Mouse (Mus musculus) embryonic facial prominence, embryonic 12.5 days (tissue): ENCODE results near the gene Xrcc2. TPM values are rescaled to one million over a fixed set of nuclear protein-coding genes. Genes with fewer than 3 reads are reported as not detected.
"Not testable (repeated sequence)": the region's sequence is repeated elsewhere in the genome, so short reads cannot be mapped to it uniquely, and the experiment has no call there.

Source experiments
- ATAC-seq: fragments of 200-750 bp; cut with Nextera tagmentation; 2 replicates; pipeline ENCODE4 v1.8.0; 2017; ENCODE audit not compliant: insufficient number of reproducible peaks, insufficient read depth, low FRiP score, low TSS enrichment
- H3K27ac ChIP-seq: fragments of 300-500 bp; sonication (generic); 2 replicates; pipeline ENCODE4 v1.5.1; 2016; ENCODE audit warnings: mild to moderate bottlenecking
- H3K27me3 ChIP-seq: fragments of 300-500 bp; sonication (generic); 2 replicates; pipeline ENCODE4 v1.6.1; 2016; ENCODE audit warnings: mild to moderate bottlenecking, moderate library complexity
- H3K36me3 ChIP-seq: fragments of 300-500 bp; sonication (generic); 2 replicates; pipeline ENCODE4 v1.6.1; 2016; ENCODE audit warnings: mild to moderate bottlenecking
- H3K4me1 ChIP-seq: fragments of 300-500 bp; sonication (generic); 2 replicates; pipeline ENCODE4 v1.6.1; 2016
- H3K4me2 ChIP-seq: fragments of 300-500 bp; sonication (generic); replicated peaks from 2 replicates; pipeline ENCODE4 v1.6.1; 2016; ENCODE audit warnings: mild to moderate bottlenecking, moderate library complexity
- H3K4me3 ChIP-seq: fragments of 300-500 bp; sonication (generic); 2 replicates; pipeline ENCODE4 v1.5.1; 2016; ENCODE audit warnings: mild to moderate bottlenecking
- H3K9ac ChIP-seq: fragments of 300-500 bp; sonication (generic); 2 replicates; pipeline ENCODE4 v1.6.1; 2016; ENCODE audit warnings: mild to moderate bottlenecking, moderate library complexity
- H3K9me3 ChIP-seq: fragments of 300-500 bp; sonication (generic); 2 replicates; pipeline ENCODE4 v1.6.1; 2016; ENCODE audit warnings: mild to moderate bottlenecking, moderate library complexity
- WGBS: fragments of 180-500 bp; shearing (Covaris S2); methylation state at CpG from one replicate; pipeline ENCODE4 v1.1.7; 2016; 5-methylcytosine and 5-hydroxymethylcytosine counted together
- polyA plus RNA-seq: library from polyadenylated mRNA; unstranded; fragments of >200 nt; fragmentation: Nextera tagmentation; extraction: Ambion mirVana; gene quantifications from 2 replicates; pipeline ENCODE4 v1.2.1, GENCODE M21; 2016

Gene Xrcc2
- polyA plus RNA-seq: 13.2 and 14.1 TPM in 2 replicates

DNA sequence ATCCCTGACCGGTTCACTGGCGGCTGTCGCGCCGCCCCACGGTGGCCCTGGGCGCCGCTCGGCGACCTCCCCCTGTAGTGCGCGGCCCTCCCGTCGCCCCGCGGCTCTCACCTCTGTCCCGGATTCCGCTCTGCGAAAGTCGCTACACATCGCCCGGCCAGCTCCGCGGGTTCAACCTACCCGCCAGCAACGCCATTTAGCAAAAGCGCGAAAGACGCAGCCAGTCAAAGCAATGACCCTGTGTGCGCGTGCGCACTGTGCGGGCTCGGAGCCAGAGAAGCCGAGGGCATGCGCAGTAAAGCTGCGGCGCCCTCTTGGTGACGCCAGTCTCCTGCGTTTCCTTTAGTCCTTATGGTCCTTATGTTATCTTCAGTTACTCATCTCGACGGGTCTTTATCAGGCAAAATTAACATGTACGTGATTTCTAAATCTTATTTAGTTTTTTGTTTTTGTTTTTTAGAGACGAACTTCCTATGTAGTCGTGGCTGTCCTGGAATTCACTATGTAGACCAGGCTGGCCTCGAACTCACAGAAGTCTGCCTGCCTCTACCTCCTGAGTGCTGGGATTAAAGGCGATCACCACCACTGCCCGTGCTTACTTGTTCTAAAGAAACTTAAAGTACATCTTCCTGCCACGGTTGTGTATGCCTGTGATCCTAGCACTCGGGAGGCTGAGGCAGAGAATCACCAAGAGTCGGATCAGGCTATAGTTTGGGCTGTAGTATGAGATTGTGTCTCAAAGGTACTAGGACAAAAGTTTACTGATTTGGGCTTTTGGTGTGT, at the start of gene Xrcc2:
Xrcc2 (minus strand) TSS at position 259 of the 783 bp plus-strand sequence.
- H3K4me3 ChIP-seq: peak within 1 kb of the TSS; percentile 75
- H3K9me3 ChIP-seq: no peaks in the 10 kb centered on the region
- H3K4me1 ChIP-seq: peaks cover 8% of the 10 kb centered on the region
- peak within 1 kb of the TSS; percentile 84 for H3K27ac ChIP-seq
- H3K9ac ChIP-seq: peak within 1 kb of the TSS; percentile 81
- H3K27me3 ChIP-seq: no peaks in the 10 kb centered on the region
- H3K4me2 ChIP-seq: peak within 1 kb of the TSS; percentile 73
- 8% methylated on average over 51 of the region's 51 CpGs for WGBS
- peak; percentile 90 for ATAC-seq
- H3K36me3 ChIP-seq: peaks cover 18% of the 10 kb centered on the region

- no peaks in the 10 kb centered on the region for H3K36me3 ChIP-seq
- no peak overlapping the region for H3K4me3 ChIP-seq
- H3K27ac ChIP-seq: peak overlapping the region; percentile 24; the same call in 1 of the 2 replicates
- 0 out of 2 replicates have a peak, but pooled peaks cover 4% of the 10 kb centered on the region for H3K4me1 ChIP-seq
- H3K9me3 ChIP-seq: no peaks in the 10 kb centered on the region
- no peaks in the 10 kb centered on the region for H3K27me3 ChIP-seq
- no peak for ATAC-seq
- 5% methylated on average over 2 of the region's 2 CpGs for WGBS
- no peak overlapping the region for H3K4me2 ChIP-seq
- H3K9ac ChIP-seq: no peak overlapping the region
Observed at GRCm38 (mm10) chr5:25754236-25754766, 48.7 kb upstream of the Xrcc2 start.

GRCm38 (mm10) chr5:25753556-25754235, 48.1 kb upstream of the Xrcc2 start:
- Histone ChIP-seq H3K9ac (no peak overlapping the region), H3K36me3 (no peaks in the 10 kb centered on the region), H3K4me1 (0 out of 2 replicates have a peak, but pooled peaks cover 4% of the 10 kb centered on the region), H3K9me3 (no peaks in the 10 kb centered on the region), H3K27me3 (no peaks in the 10 kb centered on the region), H3K27ac (no peak overlapping the region), H3K4me2 (no peak overlapping the region), H3K4me3 (no peak overlapping the region)
- no peak for ATAC-seq
- WGBS: 41% methylated on average over 8 of the region's 8 CpGs

- WGBS: 73% methylated on average over 5 of the region's 5 CpGs
- H3K4me1 ChIP-seq: 0 out of 2 replicates have a peak, but pooled peaks cover 4% of the 10 kb centered on the region
- H3K27ac ChIP-seq: no peak overlapping the region
- H3K4me2 ChIP-seq: no peak overlapping the region
- H3K27me3 ChIP-seq: no peaks in the 10 kb centered on the region
- H3K9me3 ChIP-seq: no peaks in the 10 kb centered on the region
- ATAC-seq: no peak
- H3K36me3 ChIP-seq: no peaks in the 10 kb centered on the region
- H3K4me3 ChIP-seq: no peak overlapping the region
- H3K9ac ChIP-seq: no peak overlapping the region
Observed at GRCm38 (mm10) chr5:25752862-25753261, 47.2 kb upstream of the Xrcc2 start.

GRCm38 (mm10) chr5:25751552-25751951, 45.9 kb upstream of the Xrcc2 start:
- H3K27ac ChIP-seq: no peak overlapping the region
- H3K9me3 ChIP-seq: no peaks in the 10 kb centered on the region
- H3K4me3 ChIP-seq: no peak overlapping the region
- no peak for ATAC-seq
- 0 out of 2 replicates have a peak, but pooled peaks cover 4% of the 10 kb centered on the region for H3K4me1 ChIP-seq
- no peaks in the 10 kb centered on the region for H3K36me3 ChIP-seq
- no peak overlapping the region for H3K4me2 ChIP-seq
- H3K9ac ChIP-seq: no peak overlapping the region
- H3K27me3 ChIP-seq: no peaks in the 10 kb centered on the region

DNA sequence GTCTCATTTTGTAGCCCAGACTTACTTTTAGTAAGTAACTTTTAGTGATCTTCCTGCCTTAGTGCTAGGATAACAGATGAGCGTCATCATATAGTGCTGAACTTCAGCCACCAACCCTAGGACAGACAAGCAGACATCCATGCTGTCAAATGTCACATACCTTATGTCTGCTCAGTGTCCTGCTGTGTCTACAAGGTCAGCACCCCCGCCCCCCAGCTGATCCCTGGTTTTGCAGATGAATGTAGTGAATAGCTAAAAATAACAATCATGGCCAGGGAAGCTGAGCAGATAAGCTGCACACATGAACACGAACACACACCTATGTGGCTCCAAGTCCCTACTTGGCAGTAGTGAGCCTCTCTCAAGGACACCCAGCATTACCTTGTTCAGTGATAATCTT, 43.0 kb upstream of the Xrcc2 start:
- Histone ChIP-seq H3K4me2 (no peak overlapping the region), H3K4me1 (no peaks in the 10 kb centered on the region), H3K36me3 (no peaks in the 10 kb centered on the region), H3K9me3 (no peaks in the 10 kb centered on the region), H3K27me3 (no peaks in the 10 kb centered on the region), H3K27ac (no peak overlapping the region), H3K9ac (no peak overlapping the region), H3K4me3 (no peak overlapping the region)
- 68% methylated on average over 3 of the region's 3 CpGs for WGBS
- no peak for ATAC-seq

DNA sequence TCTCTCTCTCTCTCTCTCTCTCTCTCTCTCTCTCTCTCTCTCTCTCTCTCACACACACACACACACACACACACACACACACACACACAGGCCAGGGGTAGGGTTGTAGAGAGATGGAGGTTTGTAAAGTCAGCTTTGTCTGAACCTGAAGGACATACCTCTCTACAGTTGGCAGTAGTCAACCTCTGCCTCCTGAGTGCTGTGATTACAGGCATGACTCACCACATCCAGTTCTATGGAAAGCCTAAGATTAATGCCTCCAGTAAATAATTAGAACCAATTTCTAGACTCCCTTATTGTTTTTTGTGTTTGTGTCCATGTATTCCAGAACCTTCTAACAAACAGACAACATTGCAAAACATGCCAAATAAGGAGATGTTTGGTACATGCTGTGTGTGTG, 42.3 kb upstream of the Xrcc2 start:
- no peaks in the 10 kb centered on the region for H3K4me1 ChIP-seq
- no peak overlapping the region for H3K4me2 ChIP-seq
- no peak overlapping the region for H3K27ac ChIP-seq
- H3K9me3 ChIP-seq: no peaks in the 10 kb centered on the region
- H3K9ac ChIP-seq: no peak overlapping the region
- no peaks in the 10 kb centered on the region for H3K36me3 ChIP-seq
- no peak overlapping the region for H3K4me3 ChIP-seq
- H3K27me3 ChIP-seq: no peaks in the 10 kb centered on the region
- ATAC-seq: no peak

GRCm38 (mm10) chr5:25738902-25739301, 33.3 kb upstream of the Xrcc2 start:
- not testable (repeated sequence) for H3K36me3 ChIP-seq, H3K9ac ChIP-seq, H3K9me3 ChIP-seq, H3K4me2 ChIP-seq, ATAC-seq, H3K27me3 ChIP-seq, H3K27ac ChIP-seq, H3K4me3 ChIP-seq, H3K4me1 ChIP-seq
- WGBS: 89% methylated on average over 1 of the region's 1 CpGs

GRCm38 (mm10) chr5:25738448-25738847, 32.8 kb upstream of the Xrcc2 start:
- no peak for ATAC-seq
- no peak overlapping the region for H3K4me2 ChIP-seq
- no peaks in the 10 kb centered on the region for H3K27me3 ChIP-seq
- no peak overlapping the region for H3K27ac ChIP-seq
- H3K9me3 ChIP-seq: no peaks in the 10 kb centered on the region
- 72% methylated on average over 3 of the region's 3 CpGs for WGBS
- H3K36me3 ChIP-seq: no peaks in the 10 kb centered on the region
- H3K9ac ChIP-seq: no peak overlapping the region
- H3K4me3 ChIP-seq: no peak overlapping the region
- H3K4me1 ChIP-seq: no peaks in the 10 kb centered on the region

DNA sequence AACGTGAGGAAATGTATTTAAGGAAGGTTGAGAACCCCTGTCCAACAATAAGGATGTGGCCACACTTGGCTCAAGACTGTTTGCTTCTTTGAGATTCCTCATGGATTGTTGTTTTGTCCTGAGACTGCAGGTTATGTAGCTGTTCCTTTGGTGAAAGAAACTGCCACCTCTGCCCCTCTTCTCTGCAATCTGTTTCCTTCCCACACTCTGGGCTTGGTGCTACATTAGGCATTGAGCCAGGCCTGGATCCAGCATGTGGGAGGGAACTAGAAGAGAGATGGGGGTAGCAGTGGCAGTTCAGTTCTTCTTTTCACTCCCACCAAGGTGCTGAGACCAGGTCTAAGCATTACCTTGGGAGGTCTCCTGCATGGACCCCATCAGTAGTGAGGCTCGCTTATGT, 30.2 kb upstream of the Xrcc2 start:
- 74% methylated on average over 2 of the region's 2 CpGs for WGBS
- Histone ChIP-seq H3K9me3 (no peaks in the 10 kb centered on the region), H3K27ac (no peak overlapping the region), H3K9ac (no peak overlapping the region), H3K27me3 (no peaks in the 10 kb centered on the region), H3K4me1 (no peaks in the 10 kb centered on the region), H3K4me3 (no peak overlapping the region), H3K4me2 (no peak overlapping the region), H3K36me3 (no peaks in the 10 kb centered on the region)
- ATAC-seq: no peak

DNA sequence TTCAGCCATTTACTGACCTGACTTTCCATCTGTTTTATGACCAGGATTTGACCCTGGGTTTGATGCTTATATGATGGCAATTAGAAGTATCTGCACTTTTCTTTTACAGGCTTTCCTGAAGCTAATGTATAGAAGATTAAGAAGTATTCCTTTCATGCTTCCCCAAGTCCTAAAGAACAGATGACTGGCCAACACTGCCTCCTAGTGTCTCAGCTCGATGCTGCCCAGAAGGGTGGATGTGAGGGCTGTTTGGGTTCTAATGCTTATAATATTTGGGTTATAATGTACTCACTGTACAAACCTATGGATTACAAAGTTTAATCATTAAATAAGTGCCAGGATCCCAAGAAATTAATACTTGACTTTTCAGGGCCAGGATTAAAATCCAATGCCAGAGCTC, 28.7 kb upstream of the Xrcc2 start:
- Histone ChIP-seq H3K4me2 (no peak overlapping the region), H3K27ac (no peak overlapping the region), H3K4me1 (no peaks in the 10 kb centered on the region), H3K9ac (no peak overlapping the region), H3K36me3 (no peaks in the 10 kb centered on the region), H3K27me3 (no peaks in the 10 kb centered on the region), H3K4me3 (no peak overlapping the region), H3K9me3 (no peaks in the 10 kb centered on the region)
- no peak for ATAC-seq
- WGBS: 3% methylated on average over 1 of the region's 1 CpGs

DNA sequence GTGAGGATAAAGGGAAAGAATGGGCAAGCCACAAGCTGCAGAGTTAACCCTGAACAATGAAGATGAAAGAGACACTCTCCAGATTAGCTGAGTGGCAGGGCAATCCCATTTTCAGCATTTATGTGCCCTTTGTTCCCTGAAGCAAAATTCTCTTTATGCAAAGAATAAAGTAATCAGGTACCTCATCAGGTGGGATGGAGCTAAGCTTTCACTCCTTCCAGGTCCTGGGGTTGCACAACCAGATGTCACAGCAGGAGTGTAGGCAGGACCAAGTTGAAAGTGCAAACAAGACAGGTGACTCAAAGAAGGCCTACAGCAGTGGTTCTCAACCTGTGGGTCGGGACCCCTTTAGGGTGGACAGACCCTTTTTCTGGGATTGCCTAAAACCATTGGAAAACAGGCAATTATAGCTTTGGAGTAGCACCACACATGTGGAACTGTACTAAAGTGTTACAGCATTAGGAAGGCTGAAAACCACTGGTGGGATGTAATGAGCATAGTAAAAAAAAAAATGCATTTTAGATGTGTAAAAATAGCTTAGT, 18.6 kb upstream of the Xrcc2 start:
- no peak overlapping the region for H3K4me3 ChIP-seq
- H3K9me3 ChIP-seq: no peaks in the 10 kb centered on the region
- no peaks in the 10 kb centered on the region for H3K36me3 ChIP-seq
- 37% methylated on average over 1 of the region's 1 CpGs for WGBS
- no peaks in the 10 kb centered on the region for H3K27me3 ChIP-seq
- no peak overlapping the region for H3K27ac ChIP-seq
- no peak for ATAC-seq
- no peak overlapping the region for H3K9ac ChIP-seq
- H3K4me2 ChIP-seq: no peak overlapping the region
- no peaks in the 10 kb centered on the region for H3K4me1 ChIP-seq
